Mouse (Mus musculus): ENCODE measurements around the gene Macrod1. TPM values are rescaled to one million over a fixed set of nuclear protein-coding genes. Genes with fewer than 3 reads are reported as not detected.

Macrod1 gene
- polyA plus RNA-seq, 1 experiment: 13.4 TPM

- no peak for TF ChIP-seq POLR2A (IDR thresholded peaks at IDR 0.05; ENCODE audit: low read depth, low read length)
- TF ChIP-seq CTCF (IDR thresholded peaks at IDR 0.05; ENCODE audit: extremely low read depth, insufficient read depth, insufficient read length, insufficient replicate concordance): no peak
- 38% methylated on average over 15 of the region's 15 CpGs for WGBS
- no peaks in the 10 kb centered on the region for H3K27me3 ChIP-seq (ENCODE audit: control insufficient read depth, insufficient read depth, low read length)
- no peak for DNase-seq (ENCODE audit: low read depth in 1 of 2, low spot score in 2 of 2)
- H3K4me3 ChIP-seq (ENCODE audit: extremely low read depth, insufficient read depth, insufficient read length): no peak overlapping the region
- no peaks in the 10 kb centered on the region for H3K36me3 ChIP-seq (ENCODE audit: control insufficient read depth, insufficient read depth, low read length)
- peaks cover 4% of the 10 kb centered on the region; the same call in 1 of the 2 replicates for H3K4me1 ChIP-seq (ENCODE audit: control insufficient read depth, insufficient read depth, insufficient read length)
- H3K27ac ChIP-seq (ENCODE audit: insufficient read depth, low read length): no peak overlapping the region
Measured at GRCm38 (mm10) chr19:7066034-7066827, 9.6 kb downstream of the Macrod1 start.

- Histone ChIP-seq H3K27ac (ENCODE audit: insufficient read depth, low read length) (no peak overlapping the region), H3K27me3 (ENCODE audit: control insufficient read depth, insufficient read depth, low read length) (no peaks in the 10 kb centered on the region), H3K36me3 (ENCODE audit: control insufficient read depth, insufficient read depth, low read length) (no peaks in the 10 kb centered on the region), H3K4me1 (ENCODE audit: control insufficient read depth, insufficient read depth, insufficient read length) (peaks cover 4% of the 10 kb centered on the region; the same call in 1 of the 2 replicates), H3K4me3 (ENCODE audit: extremely low read depth, insufficient read depth, insufficient read length) (no peak overlapping the region)
- DNase-seq (ENCODE audit: low read depth in 1 of 2, low spot score in 2 of 2): no peak
- WGBS: 40% methylated on average over 8 of the region's 8 CpGs
- TF ChIP-seq POLR2A (IDR thresholded peaks at IDR 0.05; ENCODE audit: low read depth, low read length) (no peak), CTCF (IDR thresholded peaks at IDR 0.05; ENCODE audit: extremely low read depth, insufficient read depth, insufficient read length, insufficient replicate concordance) (no peak)
Measured at GRCm38 (mm10) chr19:7066828-7067342, 10.3 kb downstream of the Macrod1 start.

- Histone ChIP-seq H3K27ac (ENCODE audit: insufficient read depth, low read length) (no peak overlapping the region), H3K4me3 (ENCODE audit: extremely low read depth, insufficient read depth, insufficient read length) (no peak overlapping the region), H3K27me3 (ENCODE audit: control insufficient read depth, insufficient read depth, low read length) (no peaks in the 10 kb centered on the region), H3K36me3 (ENCODE audit: control insufficient read depth, insufficient read depth, low read length) (no peaks in the 10 kb centered on the region), H3K4me1 (ENCODE audit: control insufficient read depth, insufficient read depth, insufficient read length) (peaks cover 4% of the 10 kb centered on the region; the same call in 1 of the 2 replicates)
- 66% methylated on average over 20 of the region's 20 CpGs for WGBS
- DNase-seq (ENCODE audit: low read depth in 1 of 2, low spot score in 2 of 2): no peak
- TF ChIP-seq CTCF (IDR thresholded peaks at IDR 0.05; ENCODE audit: extremely low read depth, insufficient read depth, insufficient read length, insufficient replicate concordance) (no peak), POLR2A (IDR thresholded peaks at IDR 0.05; ENCODE audit: low read depth, low read length) (no peak)
Measured at GRCm38 (mm10) chr19:7067344-7068050, 10.9 kb downstream of the Macrod1 start.

- H3K27me3 ChIP-seq (ENCODE audit: control insufficient read depth, insufficient read depth, low read length): no peaks in the 10 kb centered on the region
- TF ChIP-seq CTCF (IDR thresholded peaks at IDR 0.05; ENCODE audit: extremely low read depth, insufficient read depth, insufficient read length, insufficient replicate concordance): peak; percentile 79; the same call in 1 of the 2 replicates
- no peak for TF ChIP-seq POLR2A (IDR thresholded peaks at IDR 0.05; ENCODE audit: low read depth, low read length)
- DNase-seq (ENCODE audit: low read depth in 1 of 2, low spot score in 2 of 2): peak in 1 of 2 experiments; percentile 72
- 11% methylated on average over 14 of the region's 14 CpGs for WGBS
- H3K4me3 ChIP-seq (ENCODE audit: extremely low read depth, insufficient read depth, insufficient read length): no peak overlapping the region
- no peaks in the 10 kb centered on the region for H3K36me3 ChIP-seq (ENCODE audit: control insufficient read depth, insufficient read depth, low read length)
- peaks cover 4% of the 10 kb centered on the region; the same call in 1 of the 2 replicates for H3K4me1 ChIP-seq (ENCODE audit: control insufficient read depth, insufficient read depth, insufficient read length)
- no peak overlapping the region for H3K27ac ChIP-seq (ENCODE audit: insufficient read depth, low read length)
Measured at GRCm38 (mm10) chr19:7068136-7068535, 11.5 kb downstream of the Macrod1 start.

GRCm38 (mm10) chr19:7068661-7069531, 12.3 kb downstream of the Macrod1 start:
- no peak for DNase-seq (ENCODE audit: low read depth in 1 of 2, low spot score in 2 of 2)
- H3K27ac ChIP-seq (ENCODE audit: insufficient read depth, low read length): no peak overlapping the region
- H3K4me1 ChIP-seq (ENCODE audit: control insufficient read depth, insufficient read depth, insufficient read length): peaks cover 4% of the 10 kb centered on the region; the same call in 1 of the 2 replicates
- H3K27me3 ChIP-seq (ENCODE audit: control insufficient read depth, insufficient read depth, low read length): no peaks in the 10 kb centered on the region
- H3K4me3 ChIP-seq (ENCODE audit: extremely low read depth, insufficient read depth, insufficient read length): no peak overlapping the region
- TF ChIP-seq CTCF (IDR thresholded peaks at IDR 0.05; ENCODE audit: extremely low read depth, insufficient read depth, insufficient read length, insufficient replicate concordance) (no peak), POLR2A (IDR thresholded peaks at IDR 0.05; ENCODE audit: low read depth, low read length) (no peak)
- no peaks in the 10 kb centered on the region for H3K36me3 ChIP-seq (ENCODE audit: control insufficient read depth, insufficient read depth, low read length)
- WGBS: 76% methylated on average over 11 of the region's 11 CpGs

Measured in spleen, adult 2 months (tissue).